Mouse (Mus musculus): ENCODE data around the gene Plppr1.

Gene Plppr1

GRCm38 (mm10) chr4:49144798-49145197 lies 85.7 kb downstream of the Plppr1 start:
- no peak for DNase-seq

DNA sequence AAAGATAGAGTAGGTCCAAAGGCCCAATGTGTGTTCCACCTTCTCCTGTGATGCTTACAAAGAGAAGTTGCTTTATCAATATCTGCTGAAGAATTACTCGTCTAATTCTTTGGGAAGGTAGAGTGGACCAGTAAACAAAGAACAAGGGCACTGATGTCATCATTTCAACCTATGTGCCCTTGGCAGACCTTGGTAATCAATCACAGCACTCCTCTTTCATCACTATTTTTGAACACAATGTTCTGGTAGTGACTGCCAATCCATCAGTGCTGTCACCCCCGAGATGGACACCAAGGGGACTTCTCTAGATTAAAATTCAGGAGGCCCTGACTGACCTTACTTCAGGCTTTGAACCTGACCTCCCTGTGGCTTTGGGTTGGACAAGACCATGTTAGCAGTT lies 89.7 kb downstream of the Plppr1 start:
- no peak for DNase-seq

- DNase-seq: no peak
Measured at GRCm38 (mm10) chr4:49149251-49149650, 90.2 kb downstream of the Plppr1 start.

- DNase-seq: peak; percentile 88
Measured at GRCm38 (mm10) chr4:49153849-49154248, 94.8 kb downstream of the Plppr1 start.

DNA sequence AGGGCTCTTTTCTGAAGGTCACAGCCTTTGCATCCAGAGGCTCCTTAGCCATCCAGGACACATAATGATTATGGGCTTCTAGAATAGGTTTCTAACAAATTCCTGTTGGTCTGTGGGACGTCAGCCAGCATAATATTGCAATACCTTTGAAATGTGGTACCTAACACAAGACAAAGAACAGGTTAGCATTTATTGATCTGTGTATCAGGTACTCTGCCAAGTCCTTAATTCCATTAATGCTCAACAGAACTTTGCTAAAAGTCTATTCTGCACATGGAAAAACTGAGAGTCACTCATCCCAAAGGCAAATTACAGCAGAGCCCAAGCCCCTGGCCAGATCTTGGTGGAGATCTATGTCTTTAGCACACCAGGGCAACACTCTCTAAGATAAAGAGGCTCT lies 97.7 kb downstream of the Plppr1 start:
- DNase-seq: no peak

DNA sequence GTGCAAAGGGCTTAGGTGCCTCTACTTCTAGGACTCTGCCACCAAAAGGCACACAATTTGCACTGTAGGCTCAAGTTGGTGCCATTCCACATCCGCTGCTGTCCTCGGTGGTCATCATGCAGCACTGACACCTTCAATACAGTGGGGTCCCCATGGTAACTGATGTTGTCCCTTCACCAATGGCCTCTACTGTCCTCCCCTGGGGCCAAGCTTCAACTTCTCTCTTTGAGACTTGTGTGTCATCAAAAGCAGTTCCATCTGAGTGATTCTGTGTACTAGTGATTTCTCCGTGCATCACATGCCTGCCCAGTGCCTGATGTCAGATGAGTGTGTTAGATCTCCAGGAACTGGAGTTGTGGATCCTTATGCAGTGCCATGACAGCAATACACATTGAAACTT lies 104.2 kb downstream of the Plppr1 start:
- DNase-seq: no peak

- DNase-seq: no peak
Measured at GRCm38 (mm10) chr4:49166391-49166790, 107.3 kb downstream of the Plppr1 start.

- DNase-seq: no peak
Measured at GRCm38 (mm10) chr4:49167030-49167429, 108.0 kb downstream of the Plppr1 start.

- DNase-seq: no peak
Measured at GRCm38 (mm10) chr4:49169498-49169897, 110.4 kb downstream of the Plppr1 start.

DNA sequence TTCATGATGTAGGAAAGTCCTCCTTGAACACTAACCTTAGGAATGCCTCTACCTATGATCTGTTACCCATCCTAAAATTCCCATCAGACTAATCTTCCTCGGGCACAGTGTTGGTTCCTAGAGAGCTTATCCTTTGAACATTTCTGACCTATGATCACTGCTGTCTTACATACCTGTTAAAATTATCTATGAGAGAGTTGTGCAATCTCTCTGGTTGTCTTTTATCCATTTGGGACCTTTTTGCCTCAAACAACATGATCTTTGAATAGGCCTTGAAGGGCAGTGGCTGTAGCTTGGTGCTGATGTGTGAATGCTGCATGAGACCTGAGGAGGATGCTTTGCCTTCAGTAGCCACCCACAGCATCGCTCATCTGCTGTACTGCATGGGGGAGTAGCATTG lies 119.0 kb downstream of the Plppr1 start:
- DNase-seq: no peak

GRCm38 (mm10) chr4:49178891-49179290 lies 119.8 kb downstream of the Plppr1 start:
- DNase-seq: no peak

DNA sequence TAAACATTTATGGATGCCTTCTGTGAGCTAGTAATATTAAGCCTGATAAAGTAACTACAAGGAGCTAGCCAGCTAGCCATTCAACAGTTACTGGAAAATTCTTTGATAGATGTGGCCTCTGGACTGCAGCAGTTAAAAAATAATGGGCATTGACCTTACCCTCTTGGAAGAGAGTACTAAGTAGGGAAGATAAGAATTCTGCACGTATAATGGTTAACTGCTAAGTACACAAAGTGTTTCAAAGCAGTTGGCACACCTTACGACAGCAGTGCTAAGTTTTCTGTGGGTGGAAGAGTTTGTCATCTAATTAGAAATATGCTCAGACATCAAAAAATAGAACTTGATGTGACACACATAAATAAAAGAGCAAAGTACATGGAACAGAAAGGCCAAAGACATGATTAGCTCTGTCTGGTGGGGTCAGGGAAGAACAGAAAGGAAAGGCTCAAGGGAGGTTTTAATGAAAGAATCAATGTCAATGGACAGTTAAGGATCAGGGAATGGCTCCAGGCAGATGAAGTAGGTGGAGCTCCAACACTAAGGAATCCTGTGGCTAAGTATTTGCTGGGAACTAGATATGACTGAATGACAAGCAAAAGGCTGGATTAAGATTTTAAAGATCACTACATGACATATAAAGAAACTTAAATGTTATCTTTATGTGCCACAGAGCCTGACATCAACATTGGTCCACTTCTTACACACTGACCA lies 120.6 kb downstream of the Plppr1 start:
- DNase-seq: no peak

- no peak for DNase-seq
Measured at GRCm38 (mm10) chr4:49189991-49190526, 131.0 kb downstream of the Plppr1 start.

DNA sequence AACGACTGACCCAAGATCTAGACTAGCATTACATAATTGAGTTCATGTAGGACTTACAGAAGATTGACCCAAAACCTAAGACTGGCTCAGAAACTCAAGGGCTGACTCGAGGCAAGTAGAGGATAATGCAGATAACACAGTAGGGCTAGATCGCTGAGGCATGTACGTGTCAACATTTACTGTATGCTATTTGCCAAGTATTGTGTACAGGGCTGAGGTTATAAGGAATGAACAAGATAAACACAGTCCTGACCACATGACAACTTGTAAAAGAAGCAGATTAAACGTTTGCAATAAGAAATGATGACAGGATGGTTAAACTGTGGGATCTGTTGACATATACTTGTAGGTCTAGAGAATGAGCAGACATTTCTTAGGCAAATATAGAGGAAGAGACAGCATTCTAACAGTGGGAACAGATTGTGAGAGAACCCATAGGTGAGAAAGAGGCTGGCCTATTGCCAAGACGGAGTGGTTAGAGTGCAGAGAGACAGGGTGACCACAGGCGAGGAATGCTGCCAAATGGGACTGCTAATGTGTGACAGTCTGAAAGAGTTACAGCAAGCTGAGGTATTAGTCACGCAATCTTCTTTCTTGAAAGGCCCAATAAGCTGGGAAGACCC lies 138.2 kb downstream of the Plppr1 start:
- DNase-seq: no peak

DNA sequence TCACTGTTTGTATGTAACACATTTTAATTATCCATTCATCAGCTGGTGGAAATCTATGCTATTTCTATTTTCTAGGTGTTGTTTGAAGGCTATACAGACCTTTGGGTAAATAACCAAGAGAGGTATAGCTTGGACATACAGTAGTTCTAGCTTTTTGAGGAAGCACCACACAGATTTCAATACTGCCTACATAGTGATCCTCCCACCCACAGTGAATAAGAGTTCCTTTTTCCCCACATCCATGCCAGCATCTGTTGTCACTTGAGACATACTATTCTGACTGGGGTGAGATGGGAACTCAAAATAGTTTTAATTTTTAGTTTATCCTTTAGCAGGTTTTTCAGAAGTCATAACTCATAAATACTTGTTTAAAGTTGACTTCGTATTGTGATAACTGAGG lies 151.4 kb downstream of the Plppr1 start:
- no peak for DNase-seq

DNA sequence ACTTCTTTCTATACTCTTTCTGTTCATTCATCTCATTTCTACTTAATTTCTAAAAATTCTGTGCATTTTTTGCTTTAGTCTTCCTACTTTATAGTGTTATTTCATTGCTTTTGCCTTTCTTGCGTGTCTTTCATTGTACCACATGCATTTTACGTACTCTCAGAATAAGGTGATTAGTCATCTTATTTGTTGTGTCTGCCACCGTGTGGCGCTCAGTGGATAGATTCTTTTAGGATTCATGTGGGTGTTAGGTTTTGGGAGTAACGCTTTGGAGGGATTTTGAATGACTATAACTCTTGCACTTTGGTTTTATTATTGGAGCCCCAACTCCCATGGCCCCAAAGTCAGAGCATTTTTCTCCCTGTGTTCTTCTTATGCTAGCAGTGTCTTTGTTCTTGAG lies 152.5 kb downstream of the Plppr1 start:
- no peak for DNase-seq

GRCm38 (mm10) chr4:49212616-49213544 lies 153.8 kb downstream of the Plppr1 start:
- DNase-seq: peak; percentile 27

GRCm38 (mm10) chr4:49214341-49214740 lies 155.3 kb downstream of the Plppr1 start:
- DNase-seq: peak; percentile 1

- peak; percentile 45 for DNase-seq
Measured at GRCm38 (mm10) chr4:49223501-49223900, 164.4 kb downstream of the Plppr1 start.

- peak; percentile 46 for DNase-seq
Measured at GRCm38 (mm10) chr4:49225021-49225420, 165.9 kb downstream of the Plppr1 start.

GRCm38 (mm10) chr4:49232206-49233031 lies 173.3 kb downstream of the Plppr1 start:
- DNase-seq: no peak

DNA sequence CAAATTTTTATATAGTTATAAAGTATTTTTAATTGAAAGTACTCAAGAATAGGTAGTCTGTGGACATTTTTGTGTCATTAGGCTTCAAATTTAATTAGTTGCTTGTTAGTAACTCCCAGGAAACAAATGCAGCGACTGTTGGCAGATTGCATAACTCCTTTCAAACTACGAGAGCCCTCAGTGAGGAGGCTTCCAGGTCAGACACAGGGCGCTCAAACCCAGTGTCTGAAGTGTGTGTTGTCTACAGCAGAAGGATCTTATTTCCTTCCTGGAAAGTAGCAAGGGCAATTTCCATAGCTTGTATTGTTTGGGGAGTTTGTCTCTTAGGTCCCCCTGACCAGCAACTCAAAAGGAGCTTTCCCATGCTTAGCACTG lies 173.9 kb downstream of the Plppr1 start:
- DNase-seq: no peak

GRCm38 (mm10) chr4:49238111-49238510 lies 179.0 kb downstream of the Plppr1 start:
- no peak for DNase-seq
